Mouse (Mus musculus) midbrain, embryonic 11.5 days (tissue): Measurements from ENCODE around the gene Rundc1. TPM values are rescaled to one million over a fixed set of nuclear protein-coding genes. Genes with fewer than 3 reads are reported as not detected.
"Not testable (repeated sequence)": the region's sequence is repeated elsewhere in the genome, so short reads cannot be mapped to it uniquely, and the experiment has no call there.

Experiments
- ATAC-seq: fragments of 200-750 bp; cut with Nextera tagmentation; 2 replicates; pipeline ENCODE4 v1.8.0; 2017; ENCODE audit warnings: moderate TSS enrichment, moderate library complexity; ENCODE audit not compliant: low FRiP score
- DNase-seq: peaks from one replicate; pipeline ENCODE4 v3.0.0; 2015; ENCODE audit warnings: low spot score; ENCODE audit errors: missing footprints
- H3K27ac ChIP-seq: fragments of 300-500 bp; sonication (generic); 2 replicates; pipeline ENCODE4 v1.5.1; 2014; ENCODE audit warnings: low read depth, low read length
- H3K27me3 ChIP-seq: fragments of 300-500 bp; sonication (generic); 2 replicates; pipeline ENCODE4 v1.6.1; 2014; ENCODE audit warnings: mild to moderate bottlenecking, low read length, moderate library complexity, mixed read lengths; ENCODE audit not compliant: control insufficient read depth, insufficient read depth
- H3K36me3 ChIP-seq: fragments of 300-500 bp; sonication (generic); 2 replicates; pipeline ENCODE4 v1.6.1; 2014; ENCODE audit warnings: mild to moderate bottlenecking, low read length, moderate library complexity, mixed read lengths; ENCODE audit not compliant: control insufficient read depth, insufficient read depth
- H3K4me1 ChIP-seq: fragments of 300-500 bp; sonication (generic); 2 replicates; pipeline ENCODE4 v1.6.1; 2014; ENCODE audit warnings: low read length; ENCODE audit not compliant: control insufficient read depth, insufficient read depth
- H3K4me2 ChIP-seq: fragments of 300-500 bp; sonication (generic); 2 replicates; pipeline ENCODE4 v1.6.1; 2014; ENCODE audit warnings: mild to moderate bottlenecking, moderate library complexity
- H3K4me3 ChIP-seq: fragments of 300-500 bp; sonication (generic); 2 replicates; pipeline ENCODE4 v1.5.1; 2014; ENCODE audit warnings: low read depth, low read length
- H3K9ac ChIP-seq: fragments of 300-500 bp; sonication (generic); 2 replicates; pipeline ENCODE4 v1.6.1; 2014; ENCODE audit warnings: low read length
- H3K9me3 ChIP-seq: fragments of 300-500 bp; sonication (generic); 2 replicates; pipeline ENCODE4 v1.6.1; 2016; ENCODE audit warnings: low read length; ENCODE audit not compliant: control insufficient read depth
- WGBS: fragments of 180-500 bp; shearing (Covaris S2); extraction: QIAGEN DNeasy Blood & Tissue Kit; methylation state at CpG from one replicate; pipeline ENCODE4 v1.1.7; 2014; 5-methylcytosine and 5-hydroxymethylcytosine counted together
- polyA plus RNA-seq: library from polyadenylated mRNA; unstranded; fragments of >200 nt; fragmentation: Nextera tagmentation; extraction: Ambion mirVana; gene quantifications from 2 replicates; pipeline ENCODE4 v1.2.1, GENCODE M21; 2014

Gene Rundc1
- polyA plus RNA-seq, 1 experiment from 2014 or later = 15.0 TPM

DNA sequence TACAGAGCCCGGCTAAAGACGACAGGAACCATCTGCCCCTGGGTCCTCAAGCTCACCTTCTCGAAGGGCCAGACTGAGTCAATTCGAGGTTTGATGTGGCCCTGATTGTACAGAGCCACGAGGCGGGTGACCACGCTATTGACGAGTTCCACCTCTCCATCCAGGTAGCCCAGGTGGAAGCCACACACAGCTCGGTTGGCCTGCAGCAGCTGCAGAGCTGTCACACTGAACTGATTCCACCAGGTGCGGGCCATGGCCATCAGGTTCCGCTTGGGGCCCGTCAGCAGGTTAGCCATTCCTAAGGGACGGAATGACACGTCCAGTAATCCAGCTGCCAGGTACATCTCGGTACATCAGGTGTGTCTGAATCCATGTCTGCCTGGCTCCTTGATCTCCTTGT lies 35.4 kb downstream of the Rundc1 start:
- 87% methylated on average over 15 of the region's 15 CpGs for WGBS

DNA sequence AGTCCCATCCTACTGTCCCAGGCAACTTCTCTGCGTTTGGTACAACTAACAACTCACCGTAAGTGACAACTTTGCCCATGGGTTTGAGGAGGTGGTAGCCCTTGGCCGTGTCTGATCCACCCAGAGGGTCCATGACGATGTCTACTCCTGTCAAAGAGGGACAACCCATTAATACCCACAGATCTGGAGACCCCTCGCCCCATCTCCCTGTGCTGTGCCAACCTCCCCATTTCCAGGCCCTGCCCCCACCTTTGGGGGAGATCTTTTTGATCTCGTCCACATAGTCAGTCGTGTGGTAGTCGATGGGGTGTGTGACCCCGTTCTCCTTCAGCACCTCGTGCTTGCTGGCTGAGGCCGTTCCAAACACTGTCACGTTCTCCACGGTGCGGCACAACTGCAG lies 37.3 kb downstream of the Rundc1 start:
- H3K4me2 ChIP-seq = no peak overlapping the region
- ATAC-seq (peak; percentile 47; the same call in 1 of the 2 replicates), DNase-seq (no peak)
- no peak overlapping the region for H3K9ac ChIP-seq
- no peak overlapping the region for H3K27ac ChIP-seq
- peaks cover 2% of the 10 kb centered on the region; the same call in 1 of the 2 replicates for H3K27me3 ChIP-seq
- H3K9me3 ChIP-seq = no peaks in the 10 kb centered on the region
- no peak overlapping the region for H3K4me3 ChIP-seq
- WGBS = 71% methylated on average over 14 of the region's 14 CpGs
- H3K36me3 ChIP-seq = no peaks in the 10 kb centered on the region; the same call in none of the 2 replicates
- peaks cover 39% of the 10 kb centered on the region for H3K4me1 ChIP-seq

More for the DNA sequence above, 35.4 kb downstream of the Rundc1 start:
- Histone ChIP-seq H3K9ac (no peak overlapping the region), H3K27me3 (no peaks in the 10 kb centered on the region), H3K4me1 (peaks cover 33% of the 10 kb centered on the region), H3K27ac (no peak overlapping the region), H3K4me3 (no peak overlapping the region), H3K9me3 (no peaks in the 10 kb centered on the region), H3K36me3 (no peaks in the 10 kb centered on the region; the same call in none of the 2 replicates), H3K4me2 (no peak overlapping the region)
- ATAC-seq (no peak), DNase-seq (no peak)

DNA sequence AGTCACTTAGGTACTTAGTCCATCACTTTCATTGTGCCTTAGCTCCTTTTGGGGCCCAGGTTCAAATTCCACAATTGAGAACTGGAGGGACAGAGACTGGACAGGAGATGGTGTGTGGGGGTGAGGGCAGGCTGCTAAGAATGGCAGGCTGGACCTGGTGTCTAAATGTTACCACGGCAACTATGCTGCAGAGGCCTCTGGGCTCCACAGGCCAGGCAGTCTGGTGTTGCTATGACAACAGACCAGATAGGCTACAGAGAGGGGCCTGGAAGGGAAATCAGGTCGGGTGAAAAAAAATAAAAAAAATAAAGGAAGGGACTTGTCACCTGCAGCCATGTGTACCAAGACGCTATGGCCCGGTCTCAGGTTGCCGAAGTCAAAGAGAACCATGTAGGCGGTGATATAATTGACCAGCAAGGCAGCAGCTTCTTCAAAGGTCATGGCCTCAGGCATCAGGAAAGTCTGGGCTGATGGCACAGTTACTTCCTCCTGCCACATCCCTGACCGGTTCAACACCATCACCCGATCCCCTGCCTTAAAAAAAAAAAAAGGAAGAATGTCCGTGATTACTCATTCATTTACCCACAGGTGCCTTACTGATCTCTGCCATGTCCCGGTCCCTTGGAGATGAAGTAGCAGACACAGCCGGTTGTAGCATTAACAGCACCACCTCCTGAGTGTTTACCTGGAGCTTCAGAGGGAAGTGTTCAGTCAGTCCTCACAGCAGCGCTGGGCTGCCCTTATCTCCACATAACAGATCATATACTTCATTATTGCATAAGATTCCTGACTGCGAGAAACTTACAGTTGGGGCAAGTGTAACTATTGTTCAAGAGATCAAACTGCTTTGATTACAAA lies 37.9 kb downstream of the Rundc1 start:
- Histone ChIP-seq H3K4me1 (peaks cover 42% of the 10 kb centered on the region), H3K27ac (0 out of 2 replicates have a peak overlapping the region, but pooled peaks have one; percentile 40), H3K4me3 (no peak overlapping the region), H3K36me3 (no peaks in the 10 kb centered on the region; the same call in 1 of the 2 replicates), H3K9ac (peak overlapping the region; percentile 16; the same call in 1 of the 2 replicates), H3K9me3 (no peaks in the 10 kb centered on the region), H3K4me2 (peak overlapping the region; percentile 95), H3K27me3 (peaks cover 2% of the 10 kb centered on the region; the same call in 1 of the 2 replicates)
- 41% methylated on average over 13 of the region's 13 CpGs for WGBS
- DNase-seq = peak; percentile 91
- peak; percentile 80 for ATAC-seq

DNA sequence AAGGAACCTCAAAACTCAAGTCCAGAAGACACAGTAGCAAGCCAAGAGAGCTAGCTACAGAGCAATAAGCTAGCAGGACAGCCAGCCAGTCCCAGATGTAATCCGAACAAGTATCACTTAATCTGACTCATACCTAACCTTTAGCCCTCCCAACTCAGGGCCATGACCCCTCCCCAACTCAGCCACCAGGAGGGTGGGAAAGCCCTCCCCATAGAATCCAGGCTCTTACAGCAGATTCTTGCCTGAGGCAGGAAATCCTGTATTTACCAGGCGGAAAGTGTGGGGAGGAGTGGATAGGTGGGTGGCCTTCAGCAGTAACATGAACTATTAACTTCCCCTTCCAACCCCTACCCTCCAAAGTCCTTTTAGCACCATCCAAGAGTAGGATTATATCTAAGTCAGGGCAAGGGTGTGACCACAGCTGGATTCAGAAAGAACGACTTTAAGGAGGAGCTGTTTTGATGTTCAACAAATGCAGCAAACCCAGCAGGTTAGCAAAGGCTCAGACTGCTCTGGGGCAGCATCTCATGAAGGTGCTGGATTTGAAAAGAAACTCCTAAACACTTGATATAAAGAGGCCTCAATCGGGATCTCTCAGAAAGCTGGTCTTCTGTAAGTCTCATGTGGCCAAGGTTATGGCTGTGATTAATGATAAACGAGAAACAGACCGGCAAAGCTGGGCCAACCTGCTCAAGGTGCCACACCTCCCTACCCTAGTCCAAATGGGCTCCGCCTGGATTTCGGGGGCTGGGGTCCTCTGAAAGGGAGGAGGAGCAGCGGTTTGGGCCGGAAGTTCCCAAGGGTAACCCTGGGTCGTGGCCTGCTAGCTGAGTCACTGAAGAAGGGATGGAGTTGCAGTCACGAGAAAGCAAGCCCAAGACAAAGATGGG lies 39.6 kb downstream of the Rundc1 start, which contains the start of gene Rnd2:
TSS of gene Rnd2 (plus strand) at position 789 of the 890 bp plus-strand sequence.
- Histone ChIP-seq H3K4me2 (peak within 1 kb of the TSS; percentile 95), H3K4me1 (peaks cover 50% of the 10 kb centered on the region), H3K27me3 (peaks cover 2% of the 10 kb centered on the region; the same call in 1 of the 2 replicates), H3K27ac (peak within 1 kb of the TSS; percentile 69), H3K9me3 (no peaks in the 10 kb centered on the region), H3K4me3 (peak within 1 kb of the TSS; percentile 73), H3K9ac (peak within 1 kb of the TSS; percentile 75), H3K36me3 (no peaks in the 10 kb centered on the region; the same call in 1 of the 2 replicates)
- WGBS = 14% methylated on average over 12 of the region's 12 CpGs
- no peak for DNase-seq
- ATAC-seq = no peak

DNA sequence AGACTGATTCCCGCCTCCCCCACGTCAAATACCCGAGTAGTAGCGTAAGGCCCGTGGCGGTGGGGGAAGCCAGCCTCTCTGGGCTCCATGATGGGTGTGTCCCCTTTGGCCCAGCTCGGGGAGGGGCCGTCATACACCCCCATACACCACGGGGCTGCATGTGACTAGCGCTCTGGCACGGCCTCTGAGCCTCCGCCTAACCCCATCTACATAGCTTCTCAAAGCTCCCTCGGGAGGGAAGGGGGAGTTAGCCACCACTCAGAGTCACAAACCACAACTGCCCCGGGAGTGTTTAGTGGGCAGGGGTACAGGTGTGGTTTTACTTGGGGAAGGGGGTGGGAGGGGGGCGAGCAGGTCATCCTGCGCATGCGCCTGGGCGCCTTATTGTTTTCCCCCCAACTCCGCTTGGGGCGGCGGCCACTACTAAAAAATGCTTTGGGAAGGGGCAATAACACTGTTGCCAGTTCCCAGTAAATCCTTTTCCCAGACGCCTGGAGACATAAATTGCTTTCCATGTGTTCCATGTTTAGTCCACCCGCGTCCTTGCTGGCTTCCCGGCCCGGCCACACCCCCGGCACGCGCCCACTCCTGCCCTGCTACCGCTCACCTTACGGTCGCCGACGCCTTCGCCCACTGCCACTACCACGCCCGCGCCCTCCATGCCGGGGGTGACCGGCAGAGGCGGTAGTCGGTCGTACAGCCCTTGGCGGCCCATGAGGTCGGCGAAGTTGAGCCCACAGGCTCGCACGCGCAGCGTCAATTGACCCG lies 40.4 kb downstream of the Rundc1 start:
- under 1% methylated on average over 51 of the region's 51 CpGs for WGBS
- H3K9me3 ChIP-seq = no peaks in the 10 kb centered on the region
- H3K4me1 ChIP-seq = peaks cover 55% of the 10 kb centered on the region
- peak; percentile 20; the same call in 1 of the 2 replicates for ATAC-seq
- peak overlapping the region; percentile 95 for H3K4me2 ChIP-seq
- H3K9ac ChIP-seq = peak overlapping the region; percentile 75
- H3K36me3 ChIP-seq = no peaks in the 10 kb centered on the region; the same call in 1 of the 2 replicates
- DNase-seq = peak; percentile 94
- H3K27ac ChIP-seq = peak overlapping the region; percentile 69
- H3K27me3 ChIP-seq = peaks cover 2% of the 10 kb centered on the region; the same call in 1 of the 2 replicates
- peak overlapping the region; percentile 73 for H3K4me3 ChIP-seq

DNA sequence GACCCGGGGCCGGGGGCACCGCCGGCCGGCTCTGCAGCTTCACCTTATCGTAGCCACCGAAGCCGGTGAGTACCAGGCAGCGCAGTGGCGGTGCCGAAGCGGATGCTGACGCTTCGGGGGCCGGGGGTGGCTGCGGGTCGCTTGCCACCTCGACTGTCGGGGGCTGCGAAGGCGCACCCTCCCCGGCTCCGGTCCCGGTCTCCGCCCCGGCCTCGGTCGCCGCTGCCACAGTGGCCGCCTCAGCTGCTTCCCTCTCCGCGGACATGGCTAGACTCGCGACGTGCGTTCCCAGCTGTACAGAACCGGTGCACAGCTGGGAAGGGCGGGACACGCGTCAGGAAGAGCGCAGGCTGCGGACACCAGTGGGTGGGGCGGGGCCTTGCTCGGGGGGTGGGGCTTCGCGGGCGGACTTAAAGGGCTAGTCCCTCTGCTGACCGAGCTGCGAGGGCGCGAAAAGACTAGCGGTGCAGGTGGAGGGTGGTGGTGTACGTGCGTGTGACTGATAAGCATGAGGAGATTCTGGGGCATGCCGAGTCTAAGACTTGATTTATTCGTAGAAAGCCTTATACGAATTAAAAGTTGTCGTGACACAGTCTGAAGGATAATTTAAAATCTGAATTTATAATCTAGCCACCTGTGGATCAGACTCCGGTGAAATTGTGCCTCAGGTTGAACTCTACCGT lies 41.1 kb downstream of the Rundc1 start, which contains the start of gene Vat1:
TSS of gene Vat1 (minus strand) at position 362 of the 683 bp plus-strand sequence.
- peak within 1 kb of the TSS; percentile 95 for H3K4me2 ChIP-seq
- H3K36me3 ChIP-seq = no peaks in the 10 kb centered on the region
- H3K27ac ChIP-seq = peak within 1 kb of the TSS; percentile 69
- WGBS = 2% methylated on average over 60 of the region's 60 CpGs
- H3K4me3 ChIP-seq = peak within 1 kb of the TSS; percentile 73
- DNase-seq (peak; percentile 94), ATAC-seq (peak; percentile 50)
- H3K9me3 ChIP-seq = no peaks in the 10 kb centered on the region
- H3K4me1 ChIP-seq = peaks cover 59% of the 10 kb centered on the region
- peaks cover 2% of the 10 kb centered on the region; the same call in 1 of the 2 replicates for H3K27me3 ChIP-seq
- H3K9ac ChIP-seq = peak within 1 kb of the TSS; percentile 75

DNA sequence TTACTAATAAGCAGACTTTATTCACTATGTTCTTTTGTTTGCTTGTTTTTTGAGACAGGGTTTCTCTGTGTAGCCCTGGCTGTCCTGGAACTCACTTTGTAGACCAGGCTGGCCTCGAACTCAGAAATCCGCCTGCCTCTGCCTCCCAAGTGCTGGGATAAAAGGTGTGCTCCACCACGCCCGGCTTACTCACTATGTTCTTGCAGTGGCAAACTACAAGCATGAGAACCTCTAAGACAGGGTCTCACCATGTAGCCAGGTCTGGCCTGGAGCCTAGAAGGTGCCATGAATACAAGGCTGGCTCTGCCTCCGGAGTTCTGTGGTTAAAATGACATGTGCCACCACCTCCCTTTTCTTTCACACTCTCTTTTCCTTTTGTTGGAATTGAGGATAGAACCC lies 41.7 kb downstream of the Rundc1 start:
- H3K9ac ChIP-seq, H3K36me3 ChIP-seq, DNase-seq, H3K27me3 ChIP-seq, H3K27ac ChIP-seq, H3K9me3 ChIP-seq, ATAC-seq: not testable (repeated sequence)
- peak overlapping the region; percentile 73 for H3K4me3 ChIP-seq
- H3K4me1 ChIP-seq = peaks cover 59% of the 10 kb centered on the region
- peak overlapping the region; percentile 95 for H3K4me2 ChIP-seq
- 54% methylated on average over 5 of the region's 5 CpGs for WGBS
